Mouse (Mus musculus): ENCODE measurements at regions not wholly inside any gene's neighbourhood (a gene's known extent, or its start where the extent isn't known, plus 50 kb on each side); places are given as distances from the start of the nearest gene placed in this dataset.
"Not testable (repeated sequence)": the region's sequence is repeated elsewhere in the genome, so short reads cannot be mapped to it uniquely, and the experiment has no call there.

- no peaks in the 10 kb centered on the region for H3K27me3 ChIP-seq (ENCODE audit: control insufficient read depth, insufficient read depth, low read length)
- H3K27ac ChIP-seq (ENCODE audit: insufficient read depth, low read length) = no peak overlapping the region
- DNase-seq = no peak
- H3K4me1 ChIP-seq (ENCODE audit: control insufficient read depth, insufficient read depth, low read length) = no peaks in the 10 kb centered on the region
- H3K4me3 ChIP-seq (replicated peaks; ENCODE audit: insufficient read depth, low read depth, low read length) = no peak overlapping the region
- no peak for TF ChIP-seq POLR2A (IDR thresholded peaks at IDR 0.05; ENCODE audit: borderline replicate concordance, insufficient read depth, low read length)
- no peak for TF ChIP-seq CTCF (IDR thresholded peaks at IDR 0.05; ENCODE audit: borderline replicate concordance, insufficient read depth, low read depth, low read length)
- WGBS = 55% methylated on average over 3 of the region's 3 CpGs
Measured at GRCm38 (mm10) chr6:102005627-102006026, 567.3 kb downstream of the Cntn3 start.

DNA sequence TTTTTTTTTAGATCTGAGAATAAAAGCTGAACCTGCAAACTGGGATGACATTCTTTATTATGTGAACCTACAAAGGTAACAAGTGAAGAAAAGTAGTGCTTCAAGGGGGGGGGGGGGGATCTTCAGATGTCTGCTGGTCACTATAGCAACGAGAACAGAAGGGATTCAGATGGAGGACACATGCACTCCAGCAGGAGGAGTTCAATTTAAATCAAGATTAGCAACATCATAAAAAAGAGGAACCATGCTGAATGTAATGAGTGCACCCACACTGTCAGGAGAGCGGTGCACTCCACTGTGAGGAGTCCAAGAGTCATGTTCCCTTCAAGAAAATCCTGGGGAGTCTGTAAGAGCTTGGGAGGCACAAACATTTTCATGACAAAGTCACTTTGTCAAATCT, 574.7 kb downstream of the Cntn3 start:
- no peak for DNase-seq
- H3K4me3 ChIP-seq (replicated peaks; ENCODE audit: insufficient read depth, low read depth, low read length) = no peak overlapping the region
- no peaks in the 10 kb centered on the region for H3K27me3 ChIP-seq (ENCODE audit: control insufficient read depth, insufficient read depth, low read length)
- no peaks in the 10 kb centered on the region for H3K4me1 ChIP-seq (ENCODE audit: control insufficient read depth, insufficient read depth, low read length)
- TF ChIP-seq CTCF (IDR thresholded peaks at IDR 0.05; ENCODE audit: borderline replicate concordance, insufficient read depth, low read depth, low read length) (no peak), POLR2A (IDR thresholded peaks at IDR 0.05; ENCODE audit: borderline replicate concordance, insufficient read depth, low read length) (no peak)
- 16% methylated on average over 2 of the region's 2 CpGs for WGBS
- no peak overlapping the region for H3K27ac ChIP-seq (ENCODE audit: insufficient read depth, low read length)

- no peak overlapping the region for H3K27ac ChIP-seq (ENCODE audit: insufficient read depth, low read length)
- TF ChIP-seq POLR2A (IDR thresholded peaks at IDR 0.05; ENCODE audit: borderline replicate concordance, insufficient read depth, low read length) (no peak), CTCF (IDR thresholded peaks at IDR 0.05; ENCODE audit: borderline replicate concordance, insufficient read depth, low read depth, low read length) (no peak)
- no peaks in the 10 kb centered on the region for H3K4me1 ChIP-seq (ENCODE audit: control insufficient read depth, insufficient read depth, low read length)
- WGBS = 18% methylated on average over 5 of the region's 5 CpGs
- no peak for DNase-seq
- no peak overlapping the region for H3K4me3 ChIP-seq (replicated peaks; ENCODE audit: insufficient read depth, low read depth, low read length)
- no peaks in the 10 kb centered on the region for H3K27me3 ChIP-seq (ENCODE audit: control insufficient read depth, insufficient read depth, low read length)
Measured at GRCm38 (mm10) chr6:101997629-101998028, 575.3 kb downstream of the Cntn3 start.

GRCm38 (mm10) chr6:101992815-101993214, 580.1 kb downstream of the Cntn3 start:
- Histone ChIP-seq H3K27me3 (ENCODE audit: control insufficient read depth, insufficient read depth, low read length) (no peaks in the 10 kb centered on the region), H3K4me3 (replicated peaks; ENCODE audit: insufficient read depth, low read depth, low read length) (no peak overlapping the region), H3K4me1 (ENCODE audit: control insufficient read depth, insufficient read depth, low read length) (no peaks in the 10 kb centered on the region), H3K27ac (ENCODE audit: insufficient read depth, low read length) (no peak overlapping the region)
- no peak for TF ChIP-seq POLR2A (IDR thresholded peaks at IDR 0.05; ENCODE audit: borderline replicate concordance, insufficient read depth, low read length)
- no peak for TF ChIP-seq CTCF (IDR thresholded peaks at IDR 0.05; ENCODE audit: borderline replicate concordance, insufficient read depth, low read depth, low read length)
- no peak for DNase-seq
- WGBS = 87% methylated on average over 2 of the region's 2 CpGs

- Histone ChIP-seq H3K27me3 (ENCODE audit: control insufficient read depth, insufficient read depth, low read length) (no peaks in the 10 kb centered on the region), H3K4me3 (replicated peaks; ENCODE audit: insufficient read depth, low read depth, low read length) (no peak overlapping the region), H3K27ac (ENCODE audit: insufficient read depth, low read length) (no peak overlapping the region), H3K4me1 (ENCODE audit: control insufficient read depth, insufficient read depth, low read length) (no peaks in the 10 kb centered on the region)
- 88% methylated on average over 1 of the region's 1 CpGs for WGBS
- TF ChIP-seq POLR2A (IDR thresholded peaks at IDR 0.05; ENCODE audit: borderline replicate concordance, insufficient read depth, low read length) = no peak
- no peak for TF ChIP-seq CTCF (IDR thresholded peaks at IDR 0.05; ENCODE audit: borderline replicate concordance, insufficient read depth, low read depth, low read length)
- DNase-seq = no peak
Measured at GRCm38 (mm10) chr6:101981656-101982055, 591.2 kb downstream of the Cntn3 start.

DNA sequence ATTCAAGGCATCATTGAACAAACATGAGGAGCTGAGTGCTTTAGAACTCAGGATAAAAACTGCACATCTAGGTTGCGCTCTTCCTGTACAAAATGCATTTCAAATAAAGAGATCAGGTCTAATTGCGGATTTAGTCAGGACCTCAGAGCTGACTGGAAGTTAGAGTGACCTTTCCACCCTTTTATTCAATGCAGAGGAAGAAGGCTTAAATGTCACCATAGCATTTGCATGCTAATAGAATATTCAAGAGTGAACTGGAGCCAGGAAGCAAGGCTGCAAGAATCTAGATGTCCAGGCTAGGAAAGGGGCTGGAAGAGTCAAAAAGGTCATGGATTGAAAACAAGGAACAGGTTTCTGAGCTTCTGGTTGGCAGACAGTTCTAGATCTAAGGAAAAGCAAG, 593.7 kb downstream of the Cntn3 start:
- 71% methylated on average over 2 of the region's 2 CpGs for WGBS
- H3K27ac ChIP-seq (ENCODE audit: insufficient read depth, low read length) = no peak overlapping the region
- DNase-seq = no peak
- no peak for TF ChIP-seq CTCF (IDR thresholded peaks at IDR 0.05; ENCODE audit: borderline replicate concordance, insufficient read depth, low read depth, low read length)
- TF ChIP-seq POLR2A (IDR thresholded peaks at IDR 0.05; ENCODE audit: borderline replicate concordance, insufficient read depth, low read length) = no peak
- no peak overlapping the region for H3K4me3 ChIP-seq (replicated peaks; ENCODE audit: insufficient read depth, low read depth, low read length)
- no peaks in the 10 kb centered on the region for H3K27me3 ChIP-seq (ENCODE audit: control insufficient read depth, insufficient read depth, low read length)
- no peaks in the 10 kb centered on the region for H3K4me1 ChIP-seq (ENCODE audit: control insufficient read depth, insufficient read depth, low read length)

DNA sequence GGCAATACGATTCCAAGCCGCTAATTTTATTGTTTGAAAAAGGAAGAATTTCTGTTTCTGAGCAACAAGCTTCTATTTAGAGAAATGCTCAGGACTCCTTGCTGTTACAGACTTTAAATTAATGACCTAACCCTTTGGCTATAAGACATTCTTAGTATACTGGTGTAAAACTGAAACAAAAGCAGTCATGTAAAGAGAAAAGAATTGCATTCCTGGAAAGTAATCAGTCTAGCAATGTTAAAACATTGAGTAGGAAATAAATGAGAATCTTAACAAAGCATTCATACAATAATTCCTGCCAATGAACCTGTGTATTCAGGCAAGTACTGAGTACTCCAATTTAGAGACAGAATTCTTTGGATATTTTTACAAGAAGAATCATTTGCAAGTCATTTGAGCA, 587.2 kb upstream of the Pdzrn3 start:
- H3K27me3 ChIP-seq (ENCODE audit: control insufficient read depth, insufficient read depth, low read length) = no peaks in the 10 kb centered on the region
- TF ChIP-seq CTCF (IDR thresholded peaks at IDR 0.05; ENCODE audit: borderline replicate concordance, insufficient read depth, low read depth, low read length) (no peak), POLR2A (IDR thresholded peaks at IDR 0.05; ENCODE audit: borderline replicate concordance, insufficient read depth, low read length) (no peak)
- H3K27ac ChIP-seq (ENCODE audit: insufficient read depth, low read length) = no peak overlapping the region
- no peak overlapping the region for H3K4me3 ChIP-seq (replicated peaks; ENCODE audit: insufficient read depth, low read depth, low read length)
- no peaks in the 10 kb centered on the region for H3K4me1 ChIP-seq (ENCODE audit: control insufficient read depth, insufficient read depth, low read length)
- 89% methylated on average over 2 of the region's 2 CpGs for WGBS
- no peak for DNase-seq

DNA sequence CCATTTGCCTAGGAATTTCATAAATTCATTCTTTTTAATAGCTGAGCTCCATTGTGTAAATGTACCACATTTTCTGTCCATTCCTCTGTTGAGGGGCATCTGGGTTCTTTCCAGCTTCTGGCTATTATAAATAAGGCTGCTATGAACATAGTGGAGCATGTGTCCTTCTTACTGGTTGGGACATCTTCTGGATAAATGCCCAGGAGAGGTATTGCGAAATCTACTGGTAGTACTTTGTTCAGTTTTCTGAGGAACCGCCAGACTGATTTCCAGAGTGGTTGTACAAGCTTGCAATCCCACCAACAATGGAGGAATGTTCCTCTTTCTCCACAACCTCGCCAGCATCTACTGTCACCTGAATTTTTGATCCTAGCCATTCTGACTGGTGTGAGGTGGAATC, 583.8 kb upstream of the Pdzrn3 start:
- not testable (repeated sequence) for H3K4me3 ChIP-seq (replicated peaks; ENCODE audit: insufficient read depth, low read depth, low read length); H3K4me1 ChIP-seq (ENCODE audit: control insufficient read depth, insufficient read depth, low read length); DNase-seq; H3K27ac ChIP-seq (ENCODE audit: insufficient read depth, low read length); H3K27me3 ChIP-seq (ENCODE audit: control insufficient read depth, insufficient read depth, low read length)
- WGBS = 85% methylated on average over 3 of the region's 3 CpGs

DNA sequence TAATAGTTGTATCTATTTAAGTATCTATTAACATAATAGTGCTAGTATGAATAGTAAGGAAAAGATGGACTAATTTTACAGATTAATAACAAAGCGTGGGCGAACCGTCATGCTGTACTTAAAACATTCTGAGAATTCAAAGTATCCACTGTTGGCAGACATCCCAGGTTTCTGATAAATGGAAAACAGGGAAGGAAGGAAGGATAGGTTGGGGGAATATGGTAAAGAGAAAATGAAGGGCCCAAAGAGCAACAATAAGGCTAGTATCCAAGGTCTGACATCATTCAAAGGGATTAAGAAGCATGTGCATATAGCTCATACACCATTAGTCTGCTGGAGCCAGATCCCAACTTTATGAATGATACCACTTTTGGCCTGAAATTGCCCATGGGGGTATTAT, 572.0 kb upstream of the Pdzrn3 start:
- Histone ChIP-seq H3K4me1 (ENCODE audit: control insufficient read depth, insufficient read depth, low read length) (no peaks in the 10 kb centered on the region), H3K27ac (ENCODE audit: insufficient read depth, low read length) (no peak overlapping the region), H3K27me3 (ENCODE audit: control insufficient read depth, insufficient read depth, low read length) (no peaks in the 10 kb centered on the region), H3K4me3 (replicated peaks; ENCODE audit: insufficient read depth, low read depth, low read length) (no peak overlapping the region)
- TF ChIP-seq POLR2A (IDR thresholded peaks at IDR 0.05; ENCODE audit: borderline replicate concordance, insufficient read depth, low read length) = no peak
- TF ChIP-seq CTCF (IDR thresholded peaks at IDR 0.05; ENCODE audit: borderline replicate concordance, insufficient read depth, low read depth, low read length) = no peak
- no peak for DNase-seq
- WGBS = 25% methylated on average over 3 of the region's 3 CpGs

All from cerebellum, adult 2 months (tissue).